Mouse (Mus musculus): Measurements from ENCODE around the gene 4930562C15Rik. TPM values are rescaled to one million over a fixed set of nuclear protein-coding genes. Genes with fewer than 3 reads are reported as not detected.
"Not testable (repeated sequence)": the region's sequence is repeated elsewhere in the genome, so short reads cannot be mapped to it uniquely, and the experiment has no call there.

Gene 4930562C15Rik
- not detected for total RNA-seq (2022)

GRCm38 (mm10) chr16:4835191-4835590, at the start of gene 4930562C15Rik:
Gene 4930562C15Rik, plus strand, starts transcription at chr16:4835416.
- no peak for DNase-seq (ENCODE audit: low spot score in 2 of 2)

GRCm38 (mm10) chr16:4785706-4786105, 49.5 kb upstream of the 4930562C15Rik start:
- no peak for DNase-seq (ENCODE audit: low spot score in 2 of 2)

GRCm38 (mm10) chr16:4788176-4788575, 47.0 kb upstream of the 4930562C15Rik start:
- DNase-seq (ENCODE audit: low spot score in 2 of 2), result no peak

- peak in 1 of 2 experiments; percentile 24 for DNase-seq (ENCODE audit: low spot score in 2 of 2)
Observed at GRCm38 (mm10) chr16:4789311-4789768, 45.9 kb upstream of the 4930562C15Rik start.

GRCm38 (mm10) chr16:4789810-4790559, 45.2 kb upstream of the 4930562C15Rik start, which contains the start of gene Cdip1:
Gene Cdip1, minus strand, starts transcription at chr16:4790292.
- DNase-seq (ENCODE audit: low spot score in 2 of 2), result peak; percentile 90 to 91

GRCm38 (mm10) chr16:4791332-4791731, 43.9 kb upstream of the 4930562C15Rik start:
- DNase-seq (ENCODE audit: low spot score in 2 of 2), result no peak

GRCm38 (mm10) chr16:4796631-4797030, 38.6 kb upstream of the 4930562C15Rik start:
- no peak for DNase-seq (ENCODE audit: low spot score in 2 of 2)

GRCm38 (mm10) chr16:4818349-4818748, 16.9 kb upstream of the 4930562C15Rik start:
- no peak for DNase-seq (ENCODE audit: low spot score in 2 of 2)

GRCm38 (mm10) chr16:4824466-4824865, 10.8 kb upstream of the 4930562C15Rik start:
- DNase-seq (ENCODE audit: low spot score in 2 of 2), result not testable (repeated sequence)

GRCm38 (mm10) chr16:4827639-4828038, 7.6 kb upstream of the 4930562C15Rik start:
- DNase-seq (ENCODE audit: low spot score in 2 of 2), result no peak

GRCm38 (mm10) chr16:4829271-4829900, 5.8 kb upstream of the 4930562C15Rik start:
- DNase-seq (ENCODE audit: low spot score in 2 of 2), result no peak

GRCm38 (mm10) chr16:4831650-4832419, 3.4 kb upstream of the 4930562C15Rik start:
- DNase-seq (ENCODE audit: low spot score in 2 of 2), result no peak

GRCm38 (mm10) chr16:4833858-4834257, 1.4 kb upstream of the 4930562C15Rik start:
- no peak for DNase-seq (ENCODE audit: low spot score in 2 of 2)

- DNase-seq (ENCODE audit: low spot score in 2 of 2), result no peak
Observed at GRCm38 (mm10) chr16:4837631-4838030, 2.4 kb downstream of the 4930562C15Rik start.

GRCm38 (mm10) chr16:4839552-4839951, 4.3 kb downstream of the 4930562C15Rik start:
- no peak for DNase-seq (ENCODE audit: low spot score in 2 of 2)

- peak in 1 of 2 experiments; percentile 27 for DNase-seq (ENCODE audit: low spot score in 2 of 2)
Observed at GRCm38 (mm10) chr16:4840231-4840630, 5.0 kb downstream of the 4930562C15Rik start.

GRCm38 (mm10) chr16:4847041-4847440, 11.8 kb downstream of the 4930562C15Rik start:
- no peak for DNase-seq (ENCODE audit: low spot score in 2 of 2)

- no peak for DNase-seq (ENCODE audit: low spot score in 2 of 2)
Observed at GRCm38 (mm10) chr16:4848090-4848489, 12.9 kb downstream of the 4930562C15Rik start.

- peak in 1 of 2 experiments; percentile 39 for DNase-seq (ENCODE audit: low spot score in 2 of 2)
Observed at GRCm38 (mm10) chr16:4850361-4850760, 15.1 kb downstream of the 4930562C15Rik start.

- no peak for DNase-seq (ENCODE audit: low spot score in 2 of 2)
Observed at GRCm38 (mm10) chr16:4850938-4851628, 15.9 kb downstream of the 4930562C15Rik start.

- DNase-seq (ENCODE audit: low spot score in 2 of 2), result no peak
Observed at GRCm38 (mm10) chr16:4855046-4855650, 19.9 kb downstream of the 4930562C15Rik start.

Data from gastrocnemius, adult 8-10 months (tissue).